Mouse (Mus musculus): ENCODE measurements at regions not wholly inside any gene's neighbourhood (a gene's known extent, or its start where the extent isn't known, plus 50 kb on each side); places are given as distances from the start of the nearest gene placed in this dataset.

DNA sequence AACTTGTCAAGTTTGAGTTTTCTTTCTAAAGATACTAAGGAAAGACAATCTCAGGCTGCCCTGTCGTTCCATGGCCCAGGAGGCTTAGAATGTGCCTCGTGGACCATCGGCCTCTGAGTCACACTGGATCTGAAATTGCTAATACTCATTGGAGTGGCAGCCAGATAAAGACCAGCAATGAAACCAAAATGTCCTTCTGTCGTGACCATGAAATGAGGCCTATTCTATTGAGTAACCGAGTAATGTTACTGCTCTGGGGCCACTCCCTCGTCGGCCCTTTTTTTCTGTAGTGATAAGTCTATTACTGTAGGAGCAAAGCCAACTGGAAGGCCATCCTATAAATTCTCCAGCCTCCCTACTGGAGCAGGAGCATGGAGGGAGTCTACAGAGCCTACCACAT lies 363.9 kb upstream of the Maf start:
- Histone ChIP-seq H3K9ac (ENCODE audit: low read depth, low read length) (no peak overlapping the region), H3K4me1 (ENCODE audit: control insufficient read depth, insufficient read depth, low read depth, low read length) (no peaks in the 10 kb centered on the region), H3K36me3 (ENCODE audit: control insufficient read depth, insufficient read depth, low read length) (no peaks in the 10 kb centered on the region), H3K27me3 (replicated peaks; ENCODE audit: control insufficient read depth, insufficient read depth, low read length) (no peaks in the 10 kb centered on the region), H3K4me3 (ENCODE audit: low read length) (no peak overlapping the region), H3K27ac (ENCODE audit: low read depth, low read length) (no peak overlapping the region), H3K4me2 (ENCODE audit: low read length) (no peak overlapping the region), H3K9me3 (ENCODE audit: control insufficient read depth, low read length) (no peaks in the 10 kb centered on the region)
- ATAC-seq: no peak
- WGBS: 94% methylated on average over 7 of the region's 7 CpGs

DNA sequence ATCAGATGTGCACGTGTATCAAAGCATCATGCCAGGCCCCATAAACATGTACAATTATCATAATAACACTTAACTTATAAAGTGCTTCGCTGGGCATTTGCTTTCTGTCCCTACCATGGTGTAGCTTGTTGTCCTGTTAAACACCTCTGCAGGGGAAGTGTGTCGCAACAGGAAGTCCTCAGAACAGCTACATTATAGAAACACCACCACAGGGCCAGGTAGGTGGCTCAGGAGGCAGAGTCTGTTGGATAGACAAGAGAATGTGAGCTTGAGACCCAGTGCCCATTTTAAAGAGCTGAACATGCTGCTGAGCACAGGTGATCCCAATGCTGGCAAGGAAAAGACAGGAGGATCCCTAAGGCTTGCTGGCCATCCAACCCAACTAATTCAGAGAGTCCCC lies 361.9 kb upstream of the Maf start:
- Histone ChIP-seq H3K4me2 (ENCODE audit: low read length) (no peak overlapping the region), H3K4me3 (ENCODE audit: low read length) (no peak overlapping the region), H3K9ac (ENCODE audit: low read depth, low read length) (no peak overlapping the region), H3K4me1 (ENCODE audit: control insufficient read depth, insufficient read depth, low read depth, low read length) (no peaks in the 10 kb centered on the region), H3K27ac (ENCODE audit: low read depth, low read length) (no peak overlapping the region), H3K27me3 (replicated peaks; ENCODE audit: control insufficient read depth, insufficient read depth, low read length) (no peaks in the 10 kb centered on the region), H3K9me3 (ENCODE audit: control insufficient read depth, low read length) (no peaks in the 10 kb centered on the region), H3K36me3 (ENCODE audit: control insufficient read depth, insufficient read depth, low read length) (no peaks in the 10 kb centered on the region)
- no peak for ATAC-seq
- whole genome bisulfite sequencing: 88% methylated on average over 3 of the region's 3 CpGs

DNA sequence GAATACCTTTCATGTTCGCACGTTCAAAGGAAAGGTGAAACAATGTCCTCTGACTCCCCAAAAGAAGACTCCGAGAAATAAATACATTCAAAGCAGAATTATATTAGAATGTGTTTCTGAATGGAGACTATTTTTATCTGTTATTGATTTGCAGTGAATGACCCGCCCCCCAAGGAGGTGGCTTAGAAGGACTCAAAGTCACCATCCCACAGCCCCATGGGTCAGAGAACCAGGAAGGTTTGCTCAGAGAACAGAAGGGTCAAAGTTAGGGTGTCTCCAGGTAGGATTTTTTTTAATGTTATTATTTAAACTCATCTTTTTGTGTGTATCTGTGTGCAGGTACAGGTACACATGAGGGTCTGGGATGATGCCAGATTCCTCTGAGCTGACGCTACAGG lies 360.4 kb upstream of the Maf start:
- Histone ChIP-seq H3K27me3 (replicated peaks; ENCODE audit: control insufficient read depth, insufficient read depth, low read length) (no peaks in the 10 kb centered on the region), H3K27ac (ENCODE audit: low read depth, low read length) (no peak overlapping the region), H3K4me1 (ENCODE audit: control insufficient read depth, insufficient read depth, low read depth, low read length) (no peaks in the 10 kb centered on the region), H3K9ac (ENCODE audit: low read depth, low read length) (no peak overlapping the region), H3K4me2 (ENCODE audit: low read length) (no peak overlapping the region), H3K4me3 (ENCODE audit: low read length) (no peak overlapping the region), H3K9me3 (ENCODE audit: control insufficient read depth, low read length) (no peaks in the 10 kb centered on the region), H3K36me3 (ENCODE audit: control insufficient read depth, insufficient read depth, low read length) (no peaks in the 10 kb centered on the region)
- ATAC-seq: no peak
- WGBS: 93% methylated on average over 5 of the region's 5 CpGs

DNA sequence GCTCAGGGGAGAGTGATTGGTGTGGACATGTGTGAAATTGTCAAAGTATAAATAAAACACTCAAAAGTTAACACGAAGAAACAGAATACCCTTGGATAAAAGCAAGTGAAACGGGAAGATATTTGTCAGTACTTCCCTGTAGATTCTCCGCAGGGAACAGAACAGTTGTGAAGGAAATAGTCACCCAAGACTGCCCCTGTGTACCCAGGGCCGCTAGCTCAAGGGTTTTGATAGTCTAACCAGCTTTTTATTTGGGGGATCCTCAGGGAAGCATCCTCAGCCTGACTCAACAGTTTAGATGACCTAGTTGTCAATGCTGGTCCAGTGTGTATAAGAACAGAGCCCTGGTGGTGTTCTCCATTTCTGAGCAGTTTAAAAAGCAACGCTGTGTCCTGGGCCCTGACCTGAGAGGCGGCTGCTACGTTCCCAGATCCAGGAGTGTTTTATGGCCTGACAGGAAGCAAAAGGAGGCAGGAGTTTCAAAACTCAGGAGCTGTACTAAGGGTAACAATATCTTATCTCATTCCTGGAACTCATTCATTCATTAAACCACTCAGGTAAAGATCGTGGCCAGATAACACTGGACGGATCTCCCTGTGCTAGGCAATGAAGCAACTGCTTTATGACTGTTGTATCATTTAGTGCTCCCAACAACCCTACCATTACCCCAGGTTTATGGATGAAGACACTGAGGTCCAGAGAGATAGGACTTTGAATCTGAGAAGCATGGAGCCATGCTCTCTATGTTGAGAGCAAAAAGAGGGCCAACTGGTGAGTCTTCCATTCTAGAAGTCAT lies 359.8 kb upstream of the Maf start:
- WGBS: 88% methylated on average over 9 of the region's 9 CpGs
- Histone ChIP-seq H3K9ac (ENCODE audit: low read depth, low read length) (no peak overlapping the region), H3K27ac (ENCODE audit: low read depth, low read length) (no peak overlapping the region), H3K4me1 (ENCODE audit: control insufficient read depth, insufficient read depth, low read depth, low read length) (no peaks in the 10 kb centered on the region), H3K36me3 (ENCODE audit: control insufficient read depth, insufficient read depth, low read length) (no peaks in the 10 kb centered on the region), H3K4me2 (ENCODE audit: low read length) (no peak overlapping the region), H3K4me3 (ENCODE audit: low read length) (no peak overlapping the region), H3K27me3 (replicated peaks; ENCODE audit: control insufficient read depth, insufficient read depth, low read length) (no peaks in the 10 kb centered on the region), H3K9me3 (ENCODE audit: control insufficient read depth, low read length) (no peaks in the 10 kb centered on the region)
- ATAC-seq: no peak

DNA sequence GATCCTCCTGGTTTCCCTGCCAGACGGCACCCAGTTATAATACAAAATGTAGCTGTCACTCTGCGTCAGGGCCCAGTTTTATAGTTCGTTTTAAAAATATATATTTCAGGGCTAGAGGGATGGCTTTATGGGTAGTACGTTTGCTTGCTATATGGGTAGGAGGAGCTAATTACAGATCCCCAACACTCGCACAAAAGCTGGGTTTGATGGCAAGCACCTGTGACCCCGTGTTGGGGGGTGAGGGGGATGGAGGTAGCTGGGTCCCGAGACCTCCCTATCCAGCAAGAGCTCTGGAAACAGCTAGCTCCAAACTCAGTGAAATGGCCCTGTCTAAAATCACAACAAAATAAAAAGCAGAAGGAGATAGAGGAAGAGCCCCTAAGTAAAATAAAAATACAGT lies 358.3 kb upstream of the Maf start:
- Histone ChIP-seq H3K9me3 (ENCODE audit: control insufficient read depth, low read length) (no peaks in the 10 kb centered on the region), H3K4me1 (ENCODE audit: control insufficient read depth, insufficient read depth, low read depth, low read length) (no peaks in the 10 kb centered on the region), H3K27ac (ENCODE audit: low read depth, low read length) (no peak overlapping the region), H3K27me3 (replicated peaks; ENCODE audit: control insufficient read depth, insufficient read depth, low read length) (no peaks in the 10 kb centered on the region), H3K9ac (ENCODE audit: low read depth, low read length) (no peak overlapping the region), H3K36me3 (ENCODE audit: control insufficient read depth, insufficient read depth, low read length) (no peaks in the 10 kb centered on the region), H3K4me2 (ENCODE audit: low read length) (no peak overlapping the region), H3K4me3 (ENCODE audit: low read length) (no peak overlapping the region)
- no peak for ATAC-seq
- 85% methylated on average over 7 of the region's 7 CpGs for WGBS

DNA sequence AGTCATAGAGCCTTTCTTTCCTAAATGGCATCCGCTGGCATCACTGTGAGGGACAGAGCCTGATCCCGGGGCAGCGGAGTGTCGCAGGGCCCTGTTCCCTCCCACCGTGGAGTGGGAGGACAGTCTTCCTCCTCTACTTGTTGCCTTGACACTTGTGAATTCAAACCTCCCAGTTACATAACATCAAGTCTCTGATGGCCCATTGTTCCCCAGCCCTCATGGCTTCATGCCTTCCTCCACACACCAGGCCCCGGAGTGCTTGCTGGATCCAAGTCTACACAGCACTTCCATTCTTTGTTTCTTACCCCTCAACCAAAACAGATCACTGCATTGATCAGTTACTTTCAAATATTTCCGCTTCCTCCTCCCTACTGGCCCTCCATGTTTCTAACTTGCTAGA lies 357.7 kb upstream of the Maf start:
- no peak overlapping the region for H3K4me2 ChIP-seq (ENCODE audit: low read length)
- H3K9ac ChIP-seq (ENCODE audit: low read depth, low read length): no peak overlapping the region
- no peak overlapping the region for H3K4me3 ChIP-seq (ENCODE audit: low read length)
- no peaks in the 10 kb centered on the region for H3K9me3 ChIP-seq (ENCODE audit: control insufficient read depth, low read length)
- no peaks in the 10 kb centered on the region for H3K27me3 ChIP-seq (replicated peaks; ENCODE audit: control insufficient read depth, insufficient read depth, low read length)
- WGBS: 82% methylated on average over 7 of the region's 7 CpGs
- no peaks in the 10 kb centered on the region for H3K36me3 ChIP-seq (ENCODE audit: control insufficient read depth, insufficient read depth, low read length)
- H3K27ac ChIP-seq (ENCODE audit: low read depth, low read length): no peak overlapping the region
- no peaks in the 10 kb centered on the region for H3K4me1 ChIP-seq (ENCODE audit: control insufficient read depth, insufficient read depth, low read depth, low read length)
- ATAC-seq: no peak

DNA sequence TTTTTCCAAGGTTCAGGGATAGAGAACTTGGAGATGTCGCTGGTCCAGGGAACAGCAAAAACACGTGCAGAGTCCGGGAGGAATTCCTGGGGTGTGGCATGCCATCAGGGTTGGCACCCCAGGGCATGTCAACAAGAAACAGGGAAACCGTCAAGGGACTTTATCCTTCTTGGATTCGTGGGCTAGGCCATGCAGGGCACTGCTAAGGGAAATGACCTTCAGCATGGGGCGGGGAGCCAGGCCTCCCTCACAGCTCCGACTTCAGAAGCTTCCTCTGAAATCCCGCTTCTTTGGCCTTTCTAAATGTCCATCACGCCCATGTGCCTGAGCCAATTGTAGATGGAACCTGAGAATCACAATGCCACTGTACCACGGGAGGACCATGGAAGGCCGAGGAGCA lies 357.0 kb upstream of the Maf start:
- H3K36me3 ChIP-seq (ENCODE audit: control insufficient read depth, insufficient read depth, low read length): no peaks in the 10 kb centered on the region
- H3K4me3 ChIP-seq (ENCODE audit: low read length): no peak overlapping the region
- no peaks in the 10 kb centered on the region for H3K4me1 ChIP-seq (ENCODE audit: control insufficient read depth, insufficient read depth, low read depth, low read length)
- ATAC-seq: no peak
- H3K9ac ChIP-seq (ENCODE audit: low read depth, low read length): no peak overlapping the region
- H3K27ac ChIP-seq (ENCODE audit: low read depth, low read length): no peak overlapping the region
- no peak overlapping the region for H3K4me2 ChIP-seq (ENCODE audit: low read length)
- no peaks in the 10 kb centered on the region for H3K9me3 ChIP-seq (ENCODE audit: control insufficient read depth, low read length)
- H3K27me3 ChIP-seq (replicated peaks; ENCODE audit: control insufficient read depth, insufficient read depth, low read length): no peaks in the 10 kb centered on the region
- 90% methylated on average over 11 of the region's 11 CpGs for WGBS

DNA sequence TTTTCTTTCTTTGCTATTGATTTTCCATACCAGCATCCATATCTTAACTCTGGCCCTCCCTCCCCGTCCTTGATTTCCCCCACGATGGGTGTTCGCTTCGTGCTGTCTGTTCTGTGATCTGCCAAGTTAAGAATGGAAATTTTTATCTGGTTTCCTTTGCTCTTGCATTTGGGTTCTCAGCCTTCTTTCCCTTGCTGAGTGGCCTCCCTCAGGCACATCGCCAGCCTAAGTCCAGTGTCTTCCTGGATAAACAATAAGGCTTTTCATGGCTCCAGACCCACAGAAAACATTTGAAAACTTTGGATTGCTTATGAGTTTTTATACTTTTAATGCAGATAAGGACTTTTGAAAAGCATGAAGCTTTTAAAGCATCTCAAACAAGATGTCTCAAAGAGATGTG lies 355.9 kb upstream of the Maf start:
- H3K4me3 ChIP-seq (ENCODE audit: low read length): no peak overlapping the region
- no peaks in the 10 kb centered on the region for H3K36me3 ChIP-seq (ENCODE audit: control insufficient read depth, insufficient read depth, low read length)
- no peaks in the 10 kb centered on the region for H3K27me3 ChIP-seq (replicated peaks; ENCODE audit: control insufficient read depth, insufficient read depth, low read length)
- H3K27ac ChIP-seq (ENCODE audit: low read depth, low read length): no peak overlapping the region
- H3K9me3 ChIP-seq (ENCODE audit: control insufficient read depth, low read length): no peaks in the 10 kb centered on the region
- 85% methylated on average over 5 of the region's 5 CpGs for WGBS
- no peaks in the 10 kb centered on the region for H3K4me1 ChIP-seq (ENCODE audit: control insufficient read depth, insufficient read depth, low read depth, low read length)
- no peak for ATAC-seq
- H3K9ac ChIP-seq (ENCODE audit: low read depth, low read length): no peak overlapping the region
- no peak overlapping the region for H3K4me2 ChIP-seq (ENCODE audit: low read length)

DNA sequence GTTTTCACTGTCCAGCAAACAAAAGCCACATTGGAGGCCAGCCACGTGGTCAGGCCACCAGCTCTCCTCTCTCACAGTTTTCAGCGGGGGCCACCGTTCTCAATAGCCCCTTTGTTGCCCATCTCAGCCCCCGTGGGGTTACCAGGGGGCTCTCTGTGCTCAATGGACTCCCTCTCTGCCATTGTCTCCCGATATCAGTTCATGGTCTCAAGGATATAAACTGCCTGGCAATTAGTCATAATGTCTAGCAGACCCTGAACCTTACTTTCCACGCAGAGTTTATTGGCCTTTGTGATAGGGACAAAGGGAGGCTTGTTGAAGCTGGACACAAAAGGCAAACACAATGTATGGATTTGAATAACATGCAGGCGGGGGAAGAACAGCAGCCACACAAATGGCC lies 345.9 kb upstream of the Maf start:
- H3K4me1 ChIP-seq (ENCODE audit: control insufficient read depth, insufficient read depth, low read depth, low read length): no peaks in the 10 kb centered on the region; the same call in 1 of the 2 replicates
- H3K4me2 ChIP-seq (ENCODE audit: low read length): no peak overlapping the region
- 16% methylated on average over 7 of the region's 7 CpGs for WGBS
- ATAC-seq: no peak; the same call in 1 of the 2 replicates
- H3K27me3 ChIP-seq (replicated peaks; ENCODE audit: control insufficient read depth, insufficient read depth, low read length): peaks cover 4% of the 10 kb centered on the region
- no peak overlapping the region for H3K27ac ChIP-seq (ENCODE audit: low read depth, low read length)
- H3K4me3 ChIP-seq (ENCODE audit: low read length): no peak overlapping the region
- no peaks in the 10 kb centered on the region for H3K36me3 ChIP-seq (ENCODE audit: control insufficient read depth, insufficient read depth, low read length)
- no peak overlapping the region for H3K9ac ChIP-seq (ENCODE audit: low read depth, low read length)
- H3K9me3 ChIP-seq (ENCODE audit: control insufficient read depth, low read length): no peaks in the 10 kb centered on the region

Measured in hindbrain, embryonic 16.5 days (tissue).